Mouse (Mus musculus) liver, embryonic 13.5 days (tissue): Measurements from ENCODE around the gene Rhox1. TPM values are rescaled to one million over a fixed set of nuclear protein-coding genes. Genes with fewer than 3 reads are reported as not detected.
A peak's percentile ranks its signal among the peaks of the same experiment; 100 is the strongest.
"Not testable (repeated sequence)": the region's sequence is repeated elsewhere in the genome, so short reads cannot be mapped to it uniquely, and the experiment has no call there.

Source experiments
- ATAC-seq: fragments of 200-750 bp; cut with Nextera tagmentation; 2 replicates; pipeline ENCODE4 v1.8.0; 2017; ENCODE audit warnings: low read depth, mild to moderate bottlenecking, moderate number of reproducible peaks, moderate library complexity
- DNase-seq: peaks from one replicate; pipeline ENCODE4 v3.0.0; 2022
- H3K27ac ChIP-seq: fragments of 300-500 bp; sonication (generic); 2 replicates; pipeline ENCODE4 v1.5.1; 2015; ENCODE audit warnings: moderate library complexity, mild to moderate bottlenecking, inconsistent platforms
- H3K27me3 ChIP-seq: fragments of 300-500 bp; sonication (generic); 2 replicates; pipeline ENCODE4 v1.6.1; 2015; ENCODE audit warnings: mild to moderate bottlenecking, inconsistent platforms
- H3K36me3 ChIP-seq: fragments of 300-500 bp; sonication (generic); 2 replicates; pipeline ENCODE4 v1.6.1; 2015; ENCODE audit warnings: mild to moderate bottlenecking, inconsistent platforms
- H3K4me1 ChIP-seq: fragments of 300-500 bp; sonication (generic); replicated peaks from 2 replicates; pipeline ENCODE4 v1.6.1; 2015; ENCODE audit warnings: inconsistent platforms
- H3K4me2 ChIP-seq: fragments of 300-500 bp; sonication (generic); 2 replicates; pipeline ENCODE4 v1.6.1; 2015; ENCODE audit warnings: inconsistent platforms, mild to moderate bottlenecking, moderate library complexity
- H3K4me3 ChIP-seq: fragments of 300-500 bp; sonication (generic); replicated peaks from 2 replicates; pipeline ENCODE4 v1.5.1; 2015; ENCODE audit warnings: mild to moderate bottlenecking, inconsistent platforms
- H3K9ac ChIP-seq: fragments of 300-500 bp; sonication (generic); 2 replicates; pipeline ENCODE4 v1.6.1; 2015; ENCODE audit warnings: mild to moderate bottlenecking, inconsistent platforms
- H3K9me3 ChIP-seq: fragments of 300-500 bp; sonication (generic); replicated peaks from 2 replicates; pipeline ENCODE4 v1.6.1; 2016; ENCODE audit warnings: inconsistent platforms
- WGBS: fragments of 180-500 bp; shearing (Covaris S2); methylation state at CpG from one replicate; pipeline ENCODE4 v1.1.7; 2015; ENCODE audit not compliant: insufficient replicate concordance; 5-methylcytosine and 5-hydroxymethylcytosine counted together
- polyA plus RNA-seq: library from polyadenylated mRNA; unstranded; fragments of >200 nt; fragmentation: Nextera tagmentation; extraction: Ambion mirVana; gene quantifications from 2 replicates; pipeline ENCODE4 v1.2.1, GENCODE M21; 2015

Gene Rhox1
- polyA plus RNA-seq = not detected in 2 replicates

- H3K4me2 ChIP-seq, ATAC-seq, DNase-seq, H3K9me3 ChIP-seq, H3K36me3 ChIP-seq, H3K9ac ChIP-seq, H3K4me1 ChIP-seq, H3K4me3 ChIP-seq, H3K27ac ChIP-seq, H3K27me3 ChIP-seq: not testable (repeated sequence)
- 40% methylated on average over 1 of the region's 1 CpGs for WGBS
Observed at GRCm38 (mm10) chrX:37222158-37222557, at the start of gene Rhox1. TSS of gene Rhox1 (minus strand) at chrX:37222258.

DNA sequence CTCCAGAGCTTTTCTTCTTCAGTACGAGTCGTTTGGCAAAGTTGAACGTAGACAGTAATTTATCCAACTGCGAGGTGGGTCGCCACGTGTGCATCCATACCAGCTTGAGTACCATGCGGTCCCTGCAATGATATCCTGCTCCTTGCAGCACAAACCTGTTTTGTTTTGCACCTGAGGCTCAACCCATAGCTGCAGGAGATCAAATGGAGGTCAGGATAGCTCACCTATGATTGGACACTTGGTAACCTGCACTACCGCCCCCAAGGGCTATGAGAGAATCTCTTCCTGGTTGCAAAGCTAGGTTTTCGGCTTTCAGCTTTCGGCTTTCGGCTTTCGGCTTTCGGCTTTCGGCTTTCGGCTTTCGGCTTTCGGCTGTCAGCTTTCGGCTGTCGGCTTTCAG is 43.0 kb upstream of the Rhox1 start, which contains the start of gene Rhox4a:
Gene Rhox4a, plus strand, starts transcription at position 301 of the 400 bp plus-strand sequence.
- not testable (repeated sequence) for H3K9ac ChIP-seq, H3K4me1 ChIP-seq, ATAC-seq, H3K9me3 ChIP-seq, H3K36me3 ChIP-seq, DNase-seq, H3K27me3 ChIP-seq, H3K4me3 ChIP-seq, H3K27ac ChIP-seq, H3K4me2 ChIP-seq
- WGBS = 74% methylated on average over 11 of the region's 19 CpGs

DNA sequence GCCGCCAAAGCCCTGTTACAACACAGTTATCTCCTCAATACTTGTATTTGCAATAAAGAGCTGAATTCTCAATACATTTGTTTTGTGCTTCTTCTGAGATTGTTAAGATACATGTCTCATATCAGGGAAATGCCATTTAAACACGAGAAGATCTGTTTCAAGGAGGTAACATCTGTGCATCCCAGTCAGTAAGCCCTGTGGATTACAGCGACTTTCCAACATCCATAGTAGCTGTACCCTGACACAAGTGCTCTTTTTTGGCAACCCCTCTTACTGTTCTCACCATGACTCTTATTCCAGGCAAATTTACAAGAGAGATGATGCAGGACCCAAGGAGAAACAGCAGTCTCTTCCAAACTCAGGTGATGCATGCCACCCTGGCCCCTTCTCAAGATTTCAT is 27.6 kb upstream of the Rhox1 start, which contains the start of gene Rhox3a:
Gene Rhox3a, plus strand, starts transcription at position 301 of the 400 bp plus-strand sequence.
- ATAC-seq, H3K4me2 ChIP-seq, DNase-seq, H3K4me1 ChIP-seq, H3K36me3 ChIP-seq, H3K9me3 ChIP-seq, H3K27me3 ChIP-seq, H3K9ac ChIP-seq, H3K27ac ChIP-seq, H3K4me3 ChIP-seq: not testable (repeated sequence)
- WGBS = 75% methylated on average over 1 of the region's 3 CpGs

DNA sequence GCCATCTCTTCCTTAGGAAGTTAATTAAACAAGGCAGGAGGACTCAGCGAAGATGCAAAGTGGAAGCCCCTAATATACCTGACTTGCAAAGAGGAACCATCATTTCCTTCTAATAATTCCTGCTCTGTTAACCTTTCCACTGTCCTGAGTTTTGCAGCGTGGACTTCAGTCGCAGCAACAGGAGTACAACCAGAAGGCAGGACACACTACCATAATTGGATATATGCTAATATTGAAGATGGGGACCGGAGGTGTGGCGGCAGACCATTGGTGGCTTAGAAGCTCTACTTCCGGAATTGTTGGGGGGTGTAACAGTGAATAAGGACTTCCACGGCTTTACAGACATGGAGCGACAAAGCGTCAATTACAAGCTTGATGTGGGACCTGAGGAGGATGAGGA is 22.6 kb upstream of the Rhox1 start, which contains the start of gene Rhox2a:
Gene Rhox2a, plus strand, starts transcription at position 301 of the 400 bp plus-strand sequence.
- WGBS = 89% methylated on average over 3 of the region's 9 CpGs
- H3K27me3 ChIP-seq, DNase-seq, H3K9me3 ChIP-seq, H3K9ac ChIP-seq, H3K4me3 ChIP-seq, H3K36me3 ChIP-seq, ATAC-seq, H3K27ac ChIP-seq, H3K4me1 ChIP-seq, H3K4me2 ChIP-seq: not testable (repeated sequence)

DNA sequence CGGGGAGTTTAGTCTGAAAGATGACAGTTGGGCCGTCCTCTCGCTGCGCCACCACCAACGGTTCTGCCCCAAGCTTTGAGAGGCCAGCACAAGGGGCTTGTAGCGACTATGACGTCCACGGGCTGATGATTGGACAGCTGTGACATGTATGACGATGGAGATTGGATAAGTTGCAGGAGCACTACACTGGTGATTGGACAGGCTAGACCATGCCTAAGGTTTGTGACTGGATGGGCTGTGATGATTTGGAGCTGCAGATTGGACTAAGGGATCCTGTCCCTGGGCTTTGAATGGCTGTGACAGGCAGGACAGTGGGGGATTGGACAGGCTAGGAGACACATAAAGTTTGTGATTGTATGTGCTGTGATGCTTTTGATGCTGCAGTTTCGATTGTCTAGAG is 11.1 kb downstream of the Rhox1 start, which contains the start of gene Gm9:
Gene Gm9, minus strand, starts transcription at position 101 of the 400 bp plus-strand sequence.
- H3K4me2 ChIP-seq = no peak within 1 kb of the TSS
- no peaks in the 10 kb centered on the region for H3K4me1 ChIP-seq
- DNase-seq (no peak), ATAC-seq (no peak)
- no peaks in the 10 kb centered on the region for H3K36me3 ChIP-seq
- no peak within 1 kb of the TSS for H3K9ac ChIP-seq
- no peak within 1 kb of the TSS for H3K27ac ChIP-seq
- H3K27me3 ChIP-seq = no peaks in the 10 kb centered on the region
- H3K9me3 ChIP-seq = no peaks in the 10 kb centered on the region
- 73% methylated on average over 10 of the region's 10 CpGs for WGBS
- no peak within 1 kb of the TSS for H3K4me3 ChIP-seq

- no peak overlapping the region for H3K27ac ChIP-seq
- no peaks in the 10 kb centered on the region for H3K36me3 ChIP-seq
- H3K9ac ChIP-seq = no peak overlapping the region
- H3K4me2 ChIP-seq = no peak overlapping the region
- no peaks in the 10 kb centered on the region for H3K27me3 ChIP-seq
- 49% methylated on average over 8 of the region's 8 CpGs for WGBS
- DNase-seq (no peak), ATAC-seq (no peak)
- H3K4me1 ChIP-seq = no peaks in the 10 kb centered on the region
- no peaks in the 10 kb centered on the region for H3K9me3 ChIP-seq
- H3K4me3 ChIP-seq = no peak overlapping the region
Observed at GRCm38 (mm10) chrX:37198676-37199075, 23.4 kb downstream of the Rhox1 start.

DNA sequence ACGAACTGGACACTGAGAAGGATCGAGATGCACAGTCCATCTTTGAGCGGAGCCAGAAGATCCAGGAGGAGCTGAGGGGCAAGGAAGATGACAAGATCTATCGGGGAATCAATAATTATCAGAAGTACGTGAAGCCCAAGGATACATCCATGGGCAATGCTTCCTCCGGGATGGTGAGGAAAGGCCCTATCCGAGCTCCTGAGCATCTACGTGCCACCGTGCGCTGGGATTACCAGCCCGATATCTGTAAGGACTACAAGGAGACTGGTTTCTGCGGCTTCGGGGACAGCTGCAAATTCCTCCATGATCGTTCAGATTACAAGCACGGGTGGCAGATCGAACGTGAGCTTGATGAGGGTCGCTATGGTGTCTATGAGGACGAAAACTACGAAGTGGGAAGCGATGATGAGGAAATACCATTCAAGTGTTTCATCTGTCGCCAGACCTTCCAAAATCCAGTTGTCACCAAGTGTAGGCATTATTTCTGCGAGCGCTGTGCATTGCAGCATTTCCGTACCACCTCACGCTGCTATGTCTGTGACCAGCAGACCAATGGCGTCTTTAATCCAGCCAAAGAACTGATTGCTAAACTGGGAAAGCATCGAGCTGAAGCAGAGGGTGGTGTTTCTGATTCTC is 30.2 kb downstream of the Rhox1 start:
- Histone ChIP-seq H3K4me3 (peak overlapping the region; percentile 70), H3K27me3 (no peaks in the 10 kb centered on the region), H3K9ac (peak overlapping the region; percentile 75), H3K9me3 (no peaks in the 10 kb centered on the region), H3K4me2 (peak overlapping the region; percentile 75), H3K4me1 (peaks cover 8% of the 10 kb centered on the region), H3K27ac (no peak overlapping the region), H3K36me3 (peaks cover 2% of the 10 kb centered on the region; the same call in 1 of the 2 replicates)
- DNase-seq = peak; percentile 3
- WGBS = 20% methylated on average over 28 of the region's 28 CpGs
- ATAC-seq = 0 out of 2 replicates have a peak, but pooled peaks have one; percentile 17

- Histone ChIP-seq H3K27me3 (no peaks in the 10 kb centered on the region), H3K9ac (peak within 1 kb of the TSS; percentile 75), H3K4me3 (peak within 1 kb of the TSS; percentile 70), H3K27ac (no peak within 1 kb of the TSS), H3K9me3 (no peaks in the 10 kb centered on the region), H3K4me2 (peak within 1 kb of the TSS; percentile 75), H3K4me1 (peaks cover 8% of the 10 kb centered on the region), H3K36me3 (peaks cover 2% of the 10 kb centered on the region; the same call in 1 of the 2 replicates)
- DNase-seq = peak; percentile 72
- 12% methylated on average over 63 of the region's 63 CpGs for WGBS
- peak; percentile 91 for ATAC-seq
Observed at GRCm38 (mm10) chrX:37191105-37191743, 30.8 kb downstream of the Rhox1 start, which contains the start of the genes Ndufa1 and Rnf113a1. TSS of gene Ndufa1 (minus strand) at chrX:37191163. TSS of gene Rnf113a1 (plus strand) at chrX:37191245.

DNA sequence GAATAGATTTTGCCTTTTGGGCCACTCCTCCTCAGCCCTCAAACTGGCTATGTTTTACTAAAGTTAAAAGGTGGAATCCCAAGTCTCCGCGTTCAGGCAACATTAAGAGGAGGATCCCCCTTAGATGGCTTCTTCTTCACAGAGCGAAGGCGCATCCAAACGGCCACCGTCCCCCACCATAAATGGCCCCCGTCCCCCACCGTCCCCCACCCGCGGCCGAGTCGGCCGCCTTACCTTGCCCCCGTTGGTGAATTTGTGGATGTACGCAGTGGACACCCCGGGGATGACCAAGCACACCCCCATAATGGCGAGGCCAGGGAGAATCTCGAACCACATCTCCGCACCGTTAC is 31.3 kb downstream of the Rhox1 start:
- Histone ChIP-seq H3K9me3 (no peaks in the 10 kb centered on the region), H3K27ac (no peak overlapping the region), H3K9ac (peak overlapping the region; percentile 71), H3K4me1 (peaks cover 8% of the 10 kb centered on the region), H3K36me3 (peaks cover 2% of the 10 kb centered on the region; the same call in 1 of the 2 replicates), H3K27me3 (no peaks in the 10 kb centered on the region), H3K4me2 (peak overlapping the region; percentile 75), H3K4me3 (peak overlapping the region; percentile 70)
- DNase-seq (no peak), ATAC-seq (peak; percentile 41)
- 8% methylated on average over 20 of the region's 20 CpGs for WGBS

DNA sequence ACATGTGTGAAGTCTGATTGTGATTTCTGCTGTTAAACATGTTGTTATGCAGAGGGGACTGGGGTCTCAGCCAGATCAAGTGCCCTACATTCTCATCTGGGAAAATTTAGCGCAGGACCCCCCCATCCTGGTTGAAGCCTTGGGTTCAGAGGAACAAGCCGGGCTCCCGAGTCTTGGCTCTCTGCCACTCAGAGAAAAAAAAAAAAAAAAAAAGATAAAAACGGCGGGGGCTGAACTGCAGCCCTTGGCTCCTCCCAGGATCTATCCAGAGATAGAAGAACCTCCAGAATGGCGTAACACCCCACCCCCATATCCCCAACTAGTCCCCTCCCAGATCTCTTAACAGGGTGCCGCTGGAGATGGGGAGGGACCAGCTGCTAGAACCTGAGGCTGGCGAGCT is 37.7 kb downstream of the Rhox1 start:
- 37% methylated on average over 8 of the region's 8 CpGs for WGBS
- not testable (repeated sequence) for ATAC-seq

DNA sequence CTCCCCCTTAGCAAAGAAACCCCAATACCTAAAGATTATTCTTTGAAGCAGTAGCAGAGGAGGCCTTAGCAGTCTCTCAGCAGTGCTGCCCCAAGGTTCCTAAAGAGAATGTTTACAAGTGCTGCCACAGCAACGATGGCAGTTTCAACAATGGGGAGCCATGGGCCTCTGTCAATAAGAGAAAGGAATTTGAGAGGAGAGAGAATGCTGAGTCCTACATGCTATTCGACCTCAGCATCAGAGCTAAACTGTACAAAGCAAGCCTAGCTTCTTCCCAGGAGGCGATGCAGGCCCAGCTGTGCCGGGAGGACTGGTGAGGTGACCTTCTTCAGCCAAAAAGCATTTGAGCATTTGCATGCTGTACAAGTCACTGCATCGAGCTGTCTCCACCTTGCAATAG is 53.3 kb downstream of the Rhox1 start, which contains the start of gene Akap14:
Gene Akap14, minus strand, starts transcription at position 101 of the 400 bp plus-strand sequence.
- WGBS = 47% methylated on average over 5 of the region's 5 CpGs
- Histone ChIP-seq H3K4me1 (no peaks in the 10 kb centered on the region), H3K27me3 (no peaks in the 10 kb centered on the region), H3K4me3 (no peak within 1 kb of the TSS), H3K27ac (no peak within 1 kb of the TSS), H3K36me3 (no peaks in the 10 kb centered on the region), H3K9me3 (no peaks in the 10 kb centered on the region), H3K9ac (no peak within 1 kb of the TSS), H3K4me2 (no peak within 1 kb of the TSS)
- DNase-seq (no peak), ATAC-seq (no peak)

More for the DNA sequence above, 37.7 kb downstream of the Rhox1 start:
- not testable (repeated sequence) for H3K27me3 ChIP-seq, DNase-seq, H3K27ac ChIP-seq, H3K4me2 ChIP-seq, H3K4me1 ChIP-seq, H3K36me3 ChIP-seq, H3K9me3 ChIP-seq, H3K9ac ChIP-seq, H3K4me3 ChIP-seq
